Mouse (Mus musculus): ENCODE data around the gene Tgif2. TPM values are rescaled to one million over a fixed set of nuclear protein-coding genes. Genes with fewer than 3 reads are reported as not detected.
A peak's percentile ranks its signal among the peaks of the same experiment; 100 is the strongest.

Gene Tgif2
- polyA plus RNA-seq, 1 experiment from 2014 or later, result 35.5 TPM

DNA sequence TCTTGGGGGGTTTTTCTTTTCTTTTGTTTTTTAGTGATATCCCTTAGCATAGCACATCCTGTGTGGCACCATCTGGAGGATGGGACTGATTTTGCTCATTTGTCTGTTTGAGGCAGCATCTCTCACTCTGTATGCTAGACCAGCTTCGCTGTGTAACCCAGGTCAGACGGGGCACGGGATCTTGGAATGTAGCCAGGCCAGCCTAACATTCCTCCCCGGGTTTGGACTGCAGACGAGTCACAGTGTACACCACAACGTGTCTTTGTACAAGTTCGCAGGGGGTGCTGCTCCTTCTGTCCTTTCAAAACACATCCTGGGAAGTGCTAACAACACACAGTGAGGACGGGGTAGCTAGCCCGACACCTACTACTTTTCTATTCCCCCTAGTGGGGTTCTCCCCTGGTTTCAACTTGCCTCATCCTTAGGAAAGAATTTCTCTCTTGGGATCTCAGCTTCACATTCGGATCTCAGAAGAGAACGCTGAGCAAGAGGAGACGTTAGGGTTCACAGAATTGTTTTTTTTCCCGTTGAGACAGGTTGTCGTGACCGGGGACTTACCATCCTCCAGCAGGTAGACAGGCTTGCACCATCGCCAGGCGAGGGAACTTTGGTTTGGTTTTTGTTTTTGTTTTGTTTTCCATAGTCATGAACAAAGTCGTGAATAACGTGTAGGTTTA, 22.4 kb downstream of the Tgif2 start:
- H3K9me3 ChIP-seq, result no peaks in the 10 kb centered on the region
- H3K27ac ChIP-seq (replicated peaks), result peak overlapping the region; percentile 97
- H3K36me3 ChIP-seq, result peaks cover 41% of the 10 kb centered on the region
- peaks cover 45% of the 10 kb centered on the region for H3K4me1 ChIP-seq
- ATAC-seq (ENCODE audit: extremely low read depth, insufficient number of reproducible peaks, low FRiP score, low TSS enrichment), result no peak
- H3K27me3 ChIP-seq (replicated peaks), result no peaks in the 10 kb centered on the region
- under 1% methylated on average over 19 of the region's 19 CpGs for WGBS
- H3K4me3 ChIP-seq, result peak overlapping the region; percentile 99
- peak overlapping the region; percentile 95 for H3K4me2 ChIP-seq
- H3K9ac ChIP-seq, result peak overlapping the region; percentile 94

DNA sequence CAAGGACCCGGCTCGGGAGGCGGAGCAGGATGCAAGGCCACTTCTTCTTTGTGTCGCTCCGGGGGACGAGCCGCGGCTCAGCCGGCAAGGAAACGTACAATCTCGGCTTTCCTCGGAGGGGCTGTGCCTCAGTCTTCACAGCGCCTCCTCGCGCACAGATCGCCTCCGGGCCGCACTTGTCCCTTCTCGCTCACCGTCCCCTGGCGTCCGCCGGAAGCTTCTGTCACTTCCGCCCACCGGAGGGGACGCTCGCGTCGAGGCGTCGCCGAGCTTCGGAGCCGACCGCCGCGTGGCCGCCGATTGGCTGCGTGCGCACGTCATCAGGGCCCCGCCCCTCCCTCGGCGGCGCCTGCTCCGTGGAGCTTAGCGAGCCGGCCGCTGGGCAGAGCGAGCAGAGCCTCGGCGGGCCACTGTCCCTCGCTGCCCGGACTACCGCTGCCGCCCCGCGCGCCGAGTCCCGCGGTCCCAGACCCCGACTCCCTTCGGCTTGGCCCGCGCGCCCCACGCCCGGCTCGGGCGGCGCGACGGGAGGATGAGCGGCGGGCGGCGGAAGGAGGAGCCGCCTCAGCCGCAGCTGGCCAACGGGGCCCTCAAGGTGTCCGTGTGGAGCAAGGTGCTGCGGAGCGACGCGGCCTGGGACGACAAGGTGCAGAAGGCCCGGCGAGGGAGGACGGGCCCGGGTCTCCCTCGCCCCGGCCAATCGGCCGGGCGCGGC, 23.1 kb downstream of the Tgif2 start, which contains the start of gene Rab5if:
Gene Rab5if, plus strand, starts transcription at position 357 of the 715 bp plus-strand sequence.
- 0% methylated on average over 97 of the region's 98 CpGs for WGBS
- no peaks in the 10 kb centered on the region for H3K27me3 ChIP-seq (replicated peaks)
- peak within 1 kb of the TSS; percentile 99 for H3K4me3 ChIP-seq
- H3K9me3 ChIP-seq, result no peaks in the 10 kb centered on the region
- H3K36me3 ChIP-seq, result peaks cover 48% of the 10 kb centered on the region
- ATAC-seq (ENCODE audit: extremely low read depth, insufficient number of reproducible peaks, low FRiP score, low TSS enrichment), result peak; percentile 94
- peak within 1 kb of the TSS; percentile 95 for H3K4me2 ChIP-seq
- H3K4me1 ChIP-seq, result peaks cover 37% of the 10 kb centered on the region
- H3K27ac ChIP-seq (replicated peaks), result peak within 1 kb of the TSS; percentile 97
- peak within 1 kb of the TSS; percentile 99 for H3K9ac ChIP-seq

DNA sequence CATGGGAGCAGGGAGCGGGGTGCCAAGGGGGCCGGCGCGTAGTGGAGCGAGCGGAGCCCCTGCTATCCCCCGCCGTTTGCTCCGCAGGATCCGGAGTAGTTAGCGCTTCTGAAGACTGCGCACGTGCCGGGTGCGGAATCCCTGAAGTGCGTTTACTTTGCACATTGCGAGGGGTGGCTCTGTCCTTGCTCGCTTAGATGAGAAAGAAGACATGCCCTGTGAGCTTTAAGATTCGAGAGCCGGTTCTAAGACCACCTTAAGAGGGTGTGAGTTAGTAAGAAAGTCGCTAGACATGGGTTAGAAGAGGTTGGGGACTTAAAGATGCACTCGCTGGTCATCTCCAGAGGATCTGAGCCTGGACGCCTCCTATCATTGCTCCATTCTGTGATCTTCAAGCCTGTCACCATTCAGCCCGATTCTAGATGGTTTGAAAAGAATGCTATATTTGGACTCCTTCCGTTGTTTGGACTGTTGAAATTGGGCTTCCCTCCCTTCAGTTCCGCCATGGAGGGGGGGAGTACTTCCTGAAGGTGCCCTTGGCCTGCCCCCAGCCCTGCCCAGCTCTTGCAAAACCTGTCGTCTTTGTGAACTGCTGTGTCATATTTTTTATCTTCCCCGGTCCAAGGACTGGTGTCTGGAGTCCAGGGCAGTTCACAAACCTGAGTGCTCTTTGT, 23.8 kb downstream of the Tgif2 start:
- Histone ChIP-seq H3K27me3 (replicated peaks) (no peaks in the 10 kb centered on the region), H3K27ac (replicated peaks) (peak overlapping the region; percentile 97), H3K9ac (peak overlapping the region; percentile 99), H3K4me2 (peak overlapping the region; percentile 95), H3K4me1 (peaks cover 30% of the 10 kb centered on the region), H3K36me3 (peaks cover 51% of the 10 kb centered on the region), H3K4me3 (peak overlapping the region; percentile 99), H3K9me3 (no peaks in the 10 kb centered on the region)
- 2% methylated on average over 28 of the region's 28 CpGs for WGBS
- ATAC-seq (ENCODE audit: extremely low read depth, insufficient number of reproducible peaks, low FRiP score, low TSS enrichment), result no peak

DNA sequence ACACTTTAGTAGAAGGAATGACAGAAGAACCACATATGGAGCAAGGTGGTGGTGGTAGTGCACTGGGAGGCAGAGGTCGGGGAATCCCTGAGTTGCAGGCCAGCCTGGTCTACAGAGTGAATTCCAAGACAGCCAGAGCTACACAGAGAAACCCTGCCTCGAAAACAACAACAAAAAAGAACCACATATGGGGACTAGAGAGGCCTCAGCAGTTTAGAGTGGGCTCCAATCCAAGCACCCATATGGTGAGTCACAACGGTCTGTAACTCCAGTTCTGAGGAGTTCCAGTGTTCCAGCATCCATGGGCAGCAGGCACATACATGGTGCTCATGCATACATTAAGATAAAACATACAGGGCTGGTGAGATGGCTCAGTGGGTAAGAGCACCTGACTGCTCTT, 24.7 kb downstream of the Tgif2 start:
- no peaks in the 10 kb centered on the region for H3K27me3 ChIP-seq (replicated peaks)
- H3K9me3 ChIP-seq, result no peaks in the 10 kb centered on the region
- H3K9ac ChIP-seq, result peak overlapping the region; percentile 99
- peaks cover 58% of the 10 kb centered on the region for H3K36me3 ChIP-seq
- H3K27ac ChIP-seq (replicated peaks), result peak overlapping the region; percentile 97; the same call in 1 of the 2 replicates
- H3K4me1 ChIP-seq, result peaks cover 34% of the 10 kb centered on the region
- H3K4me3 ChIP-seq, result peak overlapping the region; percentile 99
- peak overlapping the region; percentile 95 for H3K4me2 ChIP-seq
- no peak for ATAC-seq (ENCODE audit: extremely low read depth, insufficient number of reproducible peaks, low FRiP score, low TSS enrichment)
- 73% methylated on average over 3 of the region's 3 CpGs for WGBS

DNA sequence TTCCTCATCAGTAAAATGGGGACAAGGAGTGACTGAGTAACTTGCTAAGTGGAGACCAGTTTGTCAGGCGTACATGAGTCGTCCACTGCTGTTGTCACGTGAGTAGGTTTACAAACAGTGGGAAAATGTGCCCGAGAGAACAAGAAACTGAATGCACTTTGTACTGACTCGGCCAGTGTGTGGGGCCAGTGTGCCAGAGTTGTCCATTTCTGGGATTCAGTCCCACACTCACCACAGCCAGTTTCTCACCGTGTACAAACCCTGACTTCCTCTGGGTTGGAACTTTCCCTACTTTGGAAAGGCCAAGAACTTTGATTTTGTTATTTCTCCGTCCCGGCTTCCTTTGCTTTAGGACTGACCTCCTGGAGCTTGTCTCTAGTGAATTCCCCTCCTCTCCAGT, 29.2 kb downstream of the Tgif2 start:
- 76% methylated on average over 8 of the region's 8 CpGs for WGBS

DNA sequence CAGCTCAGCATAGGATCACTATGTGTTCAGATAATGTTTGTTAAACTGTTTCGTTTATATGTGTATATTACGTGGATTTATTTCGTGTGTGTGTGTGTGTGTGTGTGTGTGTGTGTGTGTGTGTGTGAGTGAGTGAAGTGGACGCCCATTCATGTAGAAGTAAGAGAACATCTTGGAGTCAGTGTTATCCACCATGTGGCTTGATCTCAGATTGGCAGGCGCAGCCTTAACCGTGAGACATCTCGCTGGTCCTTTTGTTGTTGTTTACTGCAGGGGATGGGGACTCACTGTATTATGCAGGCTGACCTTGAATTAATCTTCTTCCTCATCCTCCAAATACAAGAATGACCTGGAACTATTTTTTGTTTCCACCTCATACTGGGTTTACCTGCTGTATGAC, 29.7 kb downstream of the Tgif2 start:
- Histone ChIP-seq H3K4me1 (peaks cover 28% of the 10 kb centered on the region), H3K4me3 (no peak overlapping the region), H3K27ac (replicated peaks) (no peak overlapping the region), H3K9me3 (no peaks in the 10 kb centered on the region), H3K27me3 (replicated peaks) (no peaks in the 10 kb centered on the region), H3K36me3 (peaks cover 99% of the 10 kb centered on the region), H3K9ac (no peak overlapping the region), H3K4me2 (no peak overlapping the region)
- WGBS, result 87% methylated on average over 7 of the region's 7 CpGs
- ATAC-seq (ENCODE audit: extremely low read depth, insufficient number of reproducible peaks, low FRiP score, low TSS enrichment), result no peak

More for the DNA sequence above, 29.2 kb downstream of the Tgif2 start:
- H3K4me1 ChIP-seq, result peaks cover 34% of the 10 kb centered on the region
- no peak overlapping the region for H3K9ac ChIP-seq
- no peak overlapping the region for H3K4me3 ChIP-seq
- H3K9me3 ChIP-seq, result no peaks in the 10 kb centered on the region
- H3K27ac ChIP-seq (replicated peaks), result no peak overlapping the region
- peaks cover 95% of the 10 kb centered on the region for H3K36me3 ChIP-seq
- H3K27me3 ChIP-seq (replicated peaks), result no peaks in the 10 kb centered on the region
- H3K4me2 ChIP-seq, result no peak overlapping the region
- ATAC-seq (ENCODE audit: extremely low read depth, insufficient number of reproducible peaks, low FRiP score, low TSS enrichment), result no peak

DNA sequence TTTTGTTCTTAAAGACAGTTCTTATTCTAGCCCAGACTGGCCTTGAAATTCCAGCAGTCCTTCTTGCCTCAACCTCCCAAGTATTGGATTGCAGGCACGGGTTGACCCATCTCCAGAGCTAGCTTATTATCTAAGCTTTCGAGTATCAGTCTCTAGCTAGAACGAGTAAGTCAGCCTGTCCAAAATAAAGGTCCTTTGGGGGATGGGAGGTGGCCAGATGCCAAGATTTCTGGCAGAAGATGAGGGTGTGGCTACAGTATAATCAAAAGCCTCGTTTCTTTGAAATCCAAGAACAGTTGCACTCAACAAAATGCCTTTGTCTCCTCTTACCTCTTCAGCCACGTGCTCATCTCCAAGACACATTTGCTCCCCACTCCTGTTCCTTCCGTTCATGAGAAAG, 30.7 kb downstream of the Tgif2 start:
- Histone ChIP-seq H3K4me2 (no peak overlapping the region), H3K27ac (replicated peaks) (no peak overlapping the region), H3K27me3 (replicated peaks) (no peaks in the 10 kb centered on the region), H3K36me3 (peaks cover 100% of the 10 kb centered on the region), H3K9me3 (no peaks in the 10 kb centered on the region), H3K4me3 (no peak overlapping the region), H3K4me1 (peaks cover 19% of the 10 kb centered on the region), H3K9ac (0 out of 2 replicates have a peak overlapping the region, but pooled peaks have one; percentile 10)
- 38% methylated on average over 6 of the region's 6 CpGs for WGBS
- no peak for ATAC-seq (ENCODE audit: extremely low read depth, insufficient number of reproducible peaks, low FRiP score, low TSS enrichment)

DNA sequence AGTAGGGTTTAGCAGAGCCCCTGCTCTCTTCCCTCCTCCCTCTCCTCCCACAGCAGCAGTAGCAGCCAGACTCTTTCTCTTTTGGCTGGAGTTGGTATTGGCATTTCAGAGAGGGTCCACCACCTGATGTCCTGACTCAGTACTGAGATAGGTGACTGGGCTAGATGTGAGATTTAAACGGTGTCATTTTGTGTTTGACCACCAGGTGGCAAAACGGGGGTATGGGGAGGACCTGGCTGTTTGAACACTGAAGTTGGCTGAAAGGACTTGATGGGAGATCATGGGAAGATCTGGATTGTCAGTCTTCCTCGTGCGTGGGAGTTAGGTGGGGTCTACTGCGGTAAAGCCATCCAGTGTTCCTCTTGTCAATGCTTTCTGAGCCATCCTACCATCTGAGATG, 33.8 kb downstream of the Tgif2 start:
- Histone ChIP-seq H3K9ac (no peak overlapping the region), H3K4me1 (peaks cover 22% of the 10 kb centered on the region), H3K4me2 (no peak overlapping the region), H3K36me3 (peaks cover 71% of the 10 kb centered on the region), H3K4me3 (no peak overlapping the region), H3K27me3 (replicated peaks) (no peaks in the 10 kb centered on the region), H3K27ac (replicated peaks) (no peak overlapping the region), H3K9me3 (no peaks in the 10 kb centered on the region)
- ATAC-seq (ENCODE audit: extremely low read depth, insufficient number of reproducible peaks, low FRiP score, low TSS enrichment), result no peak
- WGBS, result 31% methylated on average over 5 of the region's 5 CpGs

DNA sequence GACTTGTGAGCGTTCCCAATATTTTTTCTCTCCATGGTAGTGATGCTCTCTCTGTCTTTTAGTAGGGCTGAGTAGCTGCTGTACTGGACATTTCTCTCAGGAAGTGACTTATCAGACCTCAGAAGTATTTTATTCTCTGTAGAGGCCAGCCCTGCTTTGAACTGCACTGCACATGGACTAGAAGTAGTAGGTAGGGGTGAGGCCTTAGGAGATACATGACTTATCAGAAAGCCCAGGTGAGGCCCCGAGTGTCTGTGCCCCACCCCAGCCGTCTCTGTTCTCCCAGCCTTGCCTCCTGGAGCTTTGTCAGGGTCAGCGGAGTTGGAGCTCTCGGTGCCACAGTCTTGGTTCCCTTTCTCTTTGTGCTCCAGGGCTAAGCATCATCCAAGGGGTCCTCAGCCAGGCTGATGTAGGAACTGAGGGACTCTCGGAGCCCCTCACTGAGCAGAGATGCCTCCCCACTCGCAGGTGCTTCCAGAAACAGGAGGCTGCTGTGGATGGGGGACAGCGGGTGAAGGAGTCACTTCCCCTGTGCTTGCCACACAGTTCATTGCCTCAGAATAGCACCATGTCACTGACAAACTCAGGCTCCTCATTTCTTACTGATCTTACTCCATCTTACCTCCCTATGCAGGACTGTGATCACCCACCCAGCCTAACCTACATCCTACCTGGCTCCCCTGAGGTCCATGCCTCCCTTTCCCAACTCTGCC, 34.4 kb downstream of the Tgif2 start:
- ATAC-seq (ENCODE audit: extremely low read depth, insufficient number of reproducible peaks, low FRiP score, low TSS enrichment), result no peak
- no peak overlapping the region for H3K27ac ChIP-seq (replicated peaks)
- peaks cover 24% of the 10 kb centered on the region for H3K4me1 ChIP-seq
- no peaks in the 10 kb centered on the region for H3K27me3 ChIP-seq (replicated peaks)
- H3K36me3 ChIP-seq, result peaks cover 65% of the 10 kb centered on the region
- 81% methylated on average over 8 of the region's 8 CpGs for WGBS
- no peak overlapping the region for H3K9ac ChIP-seq
- H3K4me3 ChIP-seq, result no peak overlapping the region
- H3K4me2 ChIP-seq, result no peak overlapping the region
- H3K9me3 ChIP-seq, result no peaks in the 10 kb centered on the region

DNA sequence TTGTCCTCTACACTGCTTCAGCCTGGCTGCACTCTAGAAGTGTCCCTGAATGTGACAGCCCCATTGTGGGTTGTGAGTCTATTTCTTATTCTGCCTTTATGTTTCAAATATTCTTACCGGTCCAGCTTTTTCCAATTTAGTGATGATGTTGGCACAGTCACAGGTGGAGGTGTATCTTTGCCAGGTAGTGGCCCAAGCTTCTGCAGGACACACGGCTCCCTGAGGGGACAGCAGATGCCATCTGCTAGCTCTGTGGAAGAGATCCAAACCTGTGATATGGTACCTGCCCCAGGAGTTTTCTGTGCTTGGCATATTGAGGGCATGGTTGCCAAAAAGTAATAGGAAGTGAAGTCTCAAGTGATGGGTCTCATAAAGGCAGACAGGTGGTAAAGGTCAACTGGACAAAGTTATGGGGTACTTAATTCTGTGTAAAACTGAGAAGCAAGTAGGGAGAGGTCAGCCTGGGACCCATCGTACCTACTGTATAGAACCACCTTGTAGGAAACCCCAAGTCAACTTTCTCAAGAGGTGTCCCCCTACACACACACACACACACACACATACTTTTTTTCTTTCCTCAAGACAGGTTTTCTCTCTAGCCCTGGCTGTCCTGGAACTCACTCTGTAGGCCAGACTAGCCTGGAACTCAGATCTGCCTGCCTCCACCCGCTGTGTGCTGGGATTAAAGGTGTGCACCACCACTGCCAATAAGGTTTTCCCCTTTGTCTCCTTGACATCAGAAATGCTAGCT, 35.1 kb downstream of the Tgif2 start:
- Histone ChIP-seq H3K4me2 (no peak overlapping the region), H3K9me3 (no peaks in the 10 kb centered on the region), H3K4me1 (peaks cover 17% of the 10 kb centered on the region), H3K36me3 (peaks cover 58% of the 10 kb centered on the region), H3K9ac (no peak overlapping the region), H3K27me3 (replicated peaks) (no peaks in the 10 kb centered on the region), H3K4me3 (no peak overlapping the region), H3K27ac (replicated peaks) (no peak overlapping the region)
- ATAC-seq (ENCODE audit: extremely low read depth, insufficient number of reproducible peaks, low FRiP score, low TSS enrichment), result no peak
- WGBS, result 92% methylated on average over 4 of the region's 4 CpGs
